Mouse (Mus musculus) spleen, postnatal 4 days (tissue): Measurements from ENCODE around the gene Uchl4.

Source experiments
- DNase-seq, 2 experiments: peaks; one replicate each; pipeline ENCODE4 v3.0.0; 2022; ENCODE audit warnings: low spot score in 2 of 2

The Uchl4 gene

GRCm38 (mm10) chr9:64273757-64274156 is 38.8 kb downstream of the Uchl4 start:
- DNase-seq, result no peak

DNA sequence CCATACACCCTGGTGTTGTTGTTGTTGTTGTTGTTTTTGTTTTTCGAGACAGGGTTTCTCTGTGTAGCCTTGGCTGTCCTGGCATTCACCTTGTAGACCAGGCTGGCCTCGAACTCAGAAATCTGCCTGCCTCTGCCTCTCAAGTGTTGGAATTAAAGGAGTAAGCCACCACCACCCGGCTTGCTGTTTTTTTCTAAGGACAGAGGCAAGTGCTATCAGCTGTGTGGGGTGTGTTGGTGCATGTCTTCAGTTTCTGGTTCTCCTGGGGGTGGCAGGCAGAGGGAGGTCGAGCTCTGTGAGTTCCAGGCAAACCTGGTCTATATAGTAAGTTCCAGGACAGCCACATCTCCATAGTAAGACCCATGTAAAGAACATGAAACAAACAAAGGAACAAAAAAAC is 39.3 kb downstream of the Uchl4 start:
- no peak for DNase-seq

DNA sequence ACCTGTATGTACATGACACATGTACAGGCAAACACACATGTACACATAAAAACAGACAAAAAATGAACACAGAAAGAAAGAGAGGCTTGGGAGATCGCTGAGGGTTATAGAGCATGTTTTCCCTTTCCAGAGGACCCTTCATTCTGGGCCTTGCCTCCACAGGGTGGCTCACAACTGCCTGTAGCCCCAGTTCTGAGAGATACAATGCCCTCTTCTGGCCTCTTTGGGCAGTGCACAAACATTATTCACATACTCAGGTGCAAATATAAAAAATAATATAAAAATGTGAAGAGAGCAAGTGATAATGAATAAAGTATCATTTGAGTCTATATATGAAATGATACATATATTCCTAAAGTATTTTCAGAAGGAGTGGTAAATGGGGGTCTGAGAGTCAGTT is 39.9 kb downstream of the Uchl4 start:
- no peak for DNase-seq

GRCm38 (mm10) chr9:64277706-64278105 is 42.7 kb downstream of the Uchl4 start:
- peak; percentile 75 to 89 for DNase-seq

DNA sequence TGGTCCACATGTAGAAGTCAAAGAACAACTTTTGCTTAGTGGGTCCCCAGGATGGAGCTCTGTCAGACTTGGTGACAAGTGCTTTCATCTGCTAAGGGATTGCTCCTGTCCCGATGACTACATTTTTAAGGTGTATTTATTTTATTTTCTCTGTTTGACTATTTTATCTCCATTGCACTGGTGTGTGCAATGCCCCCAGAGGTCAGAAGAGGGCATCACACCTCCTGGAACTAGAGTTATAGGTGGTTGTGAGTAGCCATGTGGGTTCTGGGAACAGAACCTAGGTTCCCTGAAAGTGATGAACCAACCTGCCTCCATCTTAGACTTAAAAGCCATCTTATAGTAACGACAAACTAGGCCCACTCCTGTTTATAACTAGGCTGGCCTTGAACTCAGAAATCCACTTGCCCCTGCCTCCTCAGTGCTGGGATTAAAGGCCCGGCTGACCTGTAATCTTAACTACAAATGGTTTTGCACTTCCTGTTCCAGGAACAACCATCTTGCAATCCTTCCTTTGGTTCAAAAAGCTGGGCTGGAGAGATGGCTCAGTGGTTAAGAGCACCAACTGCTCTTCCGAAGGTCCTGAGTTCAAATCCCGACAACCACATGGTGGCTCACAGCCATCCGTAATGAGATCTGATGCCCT is 43.8 kb downstream of the Uchl4 start:
- no peak for DNase-seq

DNA sequence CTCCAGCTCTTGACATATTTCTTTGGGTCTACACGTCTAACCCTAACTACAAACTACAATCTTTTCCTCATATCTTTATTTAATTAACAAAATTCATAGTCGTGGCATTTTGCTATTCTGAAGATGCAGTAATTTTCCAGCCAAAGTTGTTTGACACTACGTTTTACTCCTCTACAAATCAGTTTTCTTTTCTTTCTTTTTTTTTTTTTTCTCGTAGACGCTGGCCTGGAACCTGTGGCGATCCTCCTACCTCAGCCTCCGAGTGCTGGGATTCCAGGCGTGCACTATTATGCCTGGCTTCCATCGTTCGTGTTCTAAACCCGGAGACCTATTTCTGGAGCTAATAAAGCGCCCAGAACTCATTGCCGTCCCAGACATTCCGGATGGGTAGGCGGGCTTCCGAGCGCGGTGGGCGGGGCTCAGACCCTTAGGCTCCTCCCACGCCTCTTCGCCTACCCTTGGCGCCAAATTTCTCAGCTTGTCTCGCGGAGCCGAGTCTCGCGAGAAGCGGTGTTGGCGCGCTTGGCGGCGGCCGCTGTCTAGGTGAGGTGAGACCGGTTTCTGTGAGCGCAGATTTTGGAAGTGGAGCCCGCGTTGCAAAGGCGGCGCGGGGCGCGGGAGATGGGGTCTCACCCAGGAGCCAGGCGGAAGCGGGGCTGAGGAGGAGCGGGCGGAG is 46.2 kb downstream of the Uchl4 start, which contains the start of gene Tipin:
Gene Tipin, plus strand, starts transcription at position 477 of the 676 bp plus-strand sequence.
- DNase-seq, result peak; percentile 96 to 98

GRCm38 (mm10) chr9:64281781-64282178 is 46.8 kb downstream of the Uchl4 start:
- no peak for DNase-seq

DNA sequence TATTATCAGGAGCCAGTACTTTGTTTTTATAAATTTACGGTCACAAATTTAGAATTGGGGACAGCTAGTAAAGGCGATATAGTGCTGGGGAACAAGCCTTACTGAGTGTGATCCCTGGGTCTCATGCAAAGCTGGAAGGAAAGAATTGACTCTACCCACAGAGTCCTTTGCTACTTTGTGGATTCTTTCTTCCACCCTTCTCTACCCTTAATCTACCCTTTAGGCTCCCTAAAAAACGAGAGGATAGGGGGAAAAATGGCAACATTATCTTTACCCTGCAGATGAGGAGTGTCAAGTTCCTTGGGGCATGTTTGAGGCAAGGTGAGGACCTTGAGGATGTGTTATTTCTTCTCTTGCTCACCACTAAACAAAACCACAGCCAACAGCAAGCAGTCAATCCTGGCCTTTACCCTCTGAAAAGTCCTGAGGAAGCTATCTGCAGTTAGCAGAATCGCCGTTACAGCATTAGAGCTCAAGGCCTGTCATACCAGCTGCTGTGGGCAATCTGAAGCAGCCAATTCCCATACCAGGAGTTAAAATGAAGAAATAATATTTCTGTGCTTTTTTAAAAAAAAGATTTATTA is 47.5 kb downstream of the Uchl4 start:
- DNase-seq, result no peak
